Mouse (Mus musculus) heart, postnatal 4 days (tissue): Measurements from ENCODE around the gene Piezo1. TPM values are rescaled to one million over a fixed set of nuclear protein-coding genes. Genes with fewer than 3 reads are reported as not detected.

Experiments used
- DNase-seq: peaks from one replicate; pipeline ENCODE4 v3.0.0; 2021
- total RNA-seq, 2 experiments: library from RNA; stranded (reverse); gene quantifications; 2 replicates each; pipeline ENCODE4 v1.2.3; 2021

Piezo1 gene
- total RNA-seq, 2 experiments from 2014 or later: 53.7 to 55.4 TPM

- no peak for DNase-seq
These were observed 18.9 kb upstream of the Piezo1 start for GRCm38 (mm10) chr8:122569996-122570395.

GRCm38 (mm10) chr8:122569329-122569728, 18.2 kb upstream of the Piezo1 start:
- no peak for DNase-seq

GRCm38 (mm10) chr8:122568881-122569309, 17.8 kb upstream of the Piezo1 start:
- DNase-seq: no peak

- no peak for DNase-seq
These were observed 17.0 kb upstream of the Piezo1 start for GRCm38 (mm10) chr8:122568109-122568504.

GRCm38 (mm10) chr8:122567361-122568108, 16.4 kb upstream of the Piezo1 start, which contains the start of gene Cdt1:
Gene Cdt1, plus strand, starts transcription at chr8:122568015.
- DNase-seq: peak; percentile 96

- peak; percentile 51 for DNase-seq
These were observed 15.6 kb upstream of the Piezo1 start for GRCm38 (mm10) chr8:122566766-122567165.

GRCm38 (mm10) chr8:122564363-122565352, 13.5 kb upstream of the Piezo1 start:
- DNase-seq: no peak

- DNase-seq: no peak
These were observed 10.1 kb upstream of the Piezo1 start for GRCm38 (mm10) chr8:122561199-122561598.

- no peak for DNase-seq
These were observed 7.7 kb upstream of the Piezo1 start for GRCm38 (mm10) chr8:122558671-122559349.

- no peak for DNase-seq
These were observed 6.3 kb upstream of the Piezo1 start for GRCm38 (mm10) chr8:122557248-122558038.

GRCm38 (mm10) chr8:122556030-122557009, 5.2 kb upstream of the Piezo1 start:
- peak; percentile 61 for DNase-seq

- DNase-seq: no peak
These were observed 3.7 kb upstream of the Piezo1 start for GRCm38 (mm10) chr8:122554786-122555185.

GRCm38 (mm10) chr8:122550995-122551264, 199 bp downstream of the Piezo1 start:
- DNase-seq: no peak

- peak; percentile 75 for DNase-seq
These were observed 715 bp downstream of the Piezo1 start for GRCm38 (mm10) chr8:122550234-122550994.

GRCm38 (mm10) chr8:122548891-122549439, 2.2 kb downstream of the Piezo1 start:
- DNase-seq: no peak

GRCm38 (mm10) chr8:122548331-122548730, 2.8 kb downstream of the Piezo1 start:
- no peak for DNase-seq

- peak; percentile 38 for DNase-seq
These were observed 3.3 kb downstream of the Piezo1 start for GRCm38 (mm10) chr8:122547815-122548214.

- peak; percentile 78 for DNase-seq
These were observed 4.2 kb downstream of the Piezo1 start for GRCm38 (mm10) chr8:122546811-122547453.
